Mouse (Mus musculus) c-Kit-positive CD71-positive TER-119-negative erythroid progenitor cells, embryonic 14.5 days (primary cell): ENCODE measurements around the gene Fchsd2.

ENCODE experiments used
- DNase-seq: peaks from one replicate; pipeline ENCODE4 v3.0.0-alpha.2; 2013; ENCODE audit warnings: low read depth

Fchsd2 gene

GRCm38 (mm10) chr7:101287820-101288219, 195.2 kb downstream of the Fchsd2 start:
- no peak for DNase-seq

- no peak for DNase-seq
Measured at GRCm38 (mm10) chr7:101288436-101288835, 195.8 kb downstream of the Fchsd2 start.

- DNase-seq = no peak
Measured at GRCm38 (mm10) chr7:101290401-101290800, 197.7 kb downstream of the Fchsd2 start.

- no peak for DNase-seq
Measured at GRCm38 (mm10) chr7:101291211-101291610, 198.5 kb downstream of the Fchsd2 start.

GRCm38 (mm10) chr7:101291641-101292040, 199.0 kb downstream of the Fchsd2 start:
- DNase-seq = no peak

GRCm38 (mm10) chr7:101292086-101292485, 199.4 kb downstream of the Fchsd2 start:
- no peak for DNase-seq

GRCm38 (mm10) chr7:101292696-101293095, 200.0 kb downstream of the Fchsd2 start:
- DNase-seq = no peak

- DNase-seq = no peak
Measured at GRCm38 (mm10) chr7:101293138-101293537, 200.5 kb downstream of the Fchsd2 start.

- DNase-seq = no peak
Measured at GRCm38 (mm10) chr7:101293611-101294010, 200.9 kb downstream of the Fchsd2 start.

DNA sequence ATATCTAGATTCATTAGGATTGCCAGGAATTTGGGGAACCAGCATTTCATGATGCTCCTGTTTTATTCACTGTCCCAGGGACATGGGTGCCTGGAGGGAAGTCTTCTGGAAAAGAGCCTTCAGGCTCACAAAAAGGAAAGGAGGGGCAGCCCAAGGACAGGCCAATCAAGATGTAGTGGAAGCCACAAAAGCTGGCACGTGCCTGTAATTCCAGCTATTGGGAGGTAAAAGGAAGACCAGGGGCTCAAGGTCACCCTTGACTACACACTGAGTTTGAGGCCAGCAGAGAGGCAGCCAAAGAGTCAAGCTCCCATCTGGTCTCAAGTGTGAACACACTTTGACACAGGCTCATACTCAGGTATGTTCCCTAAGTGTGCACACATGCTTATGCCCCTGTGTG, 202.8 kb downstream of the Fchsd2 start:
- no peak for DNase-seq

- DNase-seq = no peak
Measured at GRCm38 (mm10) chr7:101296252-101297022, 203.8 kb downstream of the Fchsd2 start.

DNA sequence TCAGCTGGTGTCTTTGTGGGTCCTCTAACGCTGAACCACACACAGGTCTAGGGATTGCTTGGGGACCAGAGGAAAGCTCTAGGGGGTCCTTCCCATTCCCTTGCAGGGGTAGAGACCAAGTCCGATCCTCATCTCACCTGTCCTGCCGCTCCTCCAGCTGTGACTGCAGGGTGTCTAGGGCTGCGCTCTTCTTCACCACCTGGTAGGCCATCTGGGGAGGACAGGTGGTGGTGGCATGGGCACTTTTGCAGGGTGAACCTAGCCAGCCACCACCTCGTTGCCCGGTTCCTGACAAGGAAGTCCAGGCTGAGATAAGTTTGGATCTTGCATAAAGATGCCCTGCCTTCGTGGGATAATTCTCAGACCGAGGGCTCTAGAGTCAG, 204.4 kb downstream of the Fchsd2 start:
- no peak for DNase-seq

DNA sequence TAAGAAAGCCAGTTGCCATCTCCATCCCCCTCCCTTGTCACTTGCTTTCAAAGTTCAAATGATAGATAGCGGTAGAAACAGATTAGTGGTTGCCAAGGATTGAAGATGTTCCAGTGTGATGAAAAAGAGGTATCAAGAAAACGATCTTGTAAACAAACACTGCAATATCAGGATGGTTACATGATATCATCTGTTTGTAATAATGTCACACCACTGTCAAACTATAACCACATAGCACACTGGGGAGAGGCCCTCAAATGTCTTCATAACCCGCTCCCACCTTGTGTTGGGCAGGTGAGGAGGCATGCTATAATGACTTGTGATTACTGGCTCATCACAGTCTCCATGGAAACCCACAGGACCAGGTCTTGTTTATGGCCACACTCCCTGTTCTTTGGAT, 205.7 kb downstream of the Fchsd2 start:
- DNase-seq = no peak

DNA sequence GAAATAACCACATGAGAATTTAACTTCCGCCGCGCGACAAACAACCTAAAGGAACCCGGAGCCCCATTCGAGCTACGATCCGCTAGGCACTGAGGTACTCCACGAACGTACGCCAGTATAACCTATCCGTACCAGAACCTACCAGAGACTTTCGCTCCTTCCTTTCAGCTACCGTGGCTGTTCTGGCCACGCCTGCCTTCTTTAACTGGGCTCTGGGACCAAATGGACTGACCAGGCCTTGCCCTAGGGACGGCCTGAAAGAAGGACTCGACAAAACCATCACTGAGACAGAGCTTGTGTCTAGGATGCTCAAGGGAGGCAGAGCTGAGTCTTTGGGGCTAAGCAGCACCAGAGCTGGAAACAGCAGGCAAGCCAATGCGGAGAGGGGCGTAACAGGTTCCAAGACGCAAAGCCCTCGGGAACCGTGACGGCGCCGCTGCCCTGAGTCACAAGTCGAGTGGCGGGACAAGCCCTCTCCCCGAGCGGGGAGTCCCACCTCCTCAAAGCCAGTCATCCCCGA, 208.8 kb downstream of the Fchsd2 start:
- DNase-seq = no peak

- peak; percentile 90 for DNase-seq
Measured at GRCm38 (mm10) chr7:101301881-101302456, 209.3 kb downstream of the Fchsd2 start, which contains the start of gene Atg16l2. Gene Atg16l2 (minus strand): TSS chr7:101302251.

DNA sequence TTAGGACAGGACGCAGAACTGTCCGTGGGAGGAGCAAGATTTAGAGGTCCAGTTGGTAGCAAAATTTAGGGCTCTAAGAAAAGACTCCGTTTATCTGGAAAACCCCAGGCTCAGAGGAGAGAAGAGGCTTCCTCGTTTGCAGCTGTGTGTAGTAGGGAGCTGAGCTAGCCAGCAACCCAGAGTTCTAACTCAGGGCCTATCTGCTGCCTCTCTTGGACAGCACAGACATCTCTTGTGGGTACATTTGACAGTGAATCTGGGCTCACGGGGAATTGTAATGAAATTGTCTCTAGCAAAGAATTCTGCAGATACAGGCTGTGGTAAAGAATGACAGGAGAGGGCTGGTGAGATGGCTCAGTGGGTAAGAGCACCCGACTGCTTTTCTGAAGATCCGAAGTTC, 210.0 kb downstream of the Fchsd2 start:
- no peak for DNase-seq

DNA sequence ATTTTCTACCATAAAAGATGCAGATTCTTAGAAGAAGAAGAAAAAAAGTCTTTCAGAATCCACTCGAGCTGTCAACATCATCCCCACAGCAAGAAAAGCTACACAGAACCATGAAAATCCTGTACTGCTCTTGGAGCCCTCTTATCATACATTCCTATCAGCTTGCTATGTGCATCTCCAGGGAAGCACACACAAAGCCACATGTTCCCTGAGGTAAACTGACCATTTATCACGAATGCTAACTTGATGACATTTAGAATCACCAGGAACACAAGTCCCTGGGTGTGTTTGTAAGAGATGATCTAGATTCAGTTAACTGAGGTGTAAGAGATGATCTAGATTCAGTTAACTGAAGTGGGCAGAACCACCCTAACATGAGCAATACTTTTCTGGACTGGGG, 214.2 kb downstream of the Fchsd2 start:
- no peak for DNase-seq

GRCm38 (mm10) chr7:101309985-101310326, 217.3 kb downstream of the Fchsd2 start:
- DNase-seq = no peak

DNA sequence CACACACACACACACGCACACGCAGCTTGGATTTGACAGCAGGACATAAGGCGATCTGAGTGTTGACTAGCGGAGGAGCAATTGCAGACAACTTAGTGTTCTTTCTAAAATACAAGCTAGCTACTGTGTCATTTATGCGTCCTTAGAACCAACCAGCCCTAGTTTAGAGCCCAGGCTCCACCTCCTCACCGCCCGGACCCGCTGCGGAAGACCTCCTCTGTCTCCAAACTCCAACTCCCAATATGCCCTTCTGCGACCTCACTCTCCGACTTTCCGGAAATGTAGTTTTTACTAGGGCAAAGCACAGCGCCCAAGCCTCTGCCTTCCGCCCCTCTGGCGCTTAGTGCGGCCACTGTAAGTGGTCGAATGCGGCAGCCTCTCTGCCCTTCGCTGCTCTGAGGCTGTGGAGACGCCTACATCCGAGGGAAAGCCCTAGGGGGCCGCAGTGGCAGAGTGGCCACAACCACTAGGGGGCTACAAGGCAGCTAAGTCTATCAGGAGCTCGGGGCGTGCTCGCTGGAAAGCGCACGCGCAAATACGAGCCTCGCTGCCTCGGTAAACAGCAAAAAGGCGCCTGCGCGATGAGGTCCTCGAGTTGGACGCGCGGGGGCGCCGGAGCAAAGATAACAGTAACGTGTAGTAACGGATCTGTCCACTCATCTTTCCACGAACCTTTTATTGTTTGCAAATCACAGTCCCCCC, 217.8 kb downstream of the Fchsd2 start:
- DNase-seq = peak; percentile 98

DNA sequence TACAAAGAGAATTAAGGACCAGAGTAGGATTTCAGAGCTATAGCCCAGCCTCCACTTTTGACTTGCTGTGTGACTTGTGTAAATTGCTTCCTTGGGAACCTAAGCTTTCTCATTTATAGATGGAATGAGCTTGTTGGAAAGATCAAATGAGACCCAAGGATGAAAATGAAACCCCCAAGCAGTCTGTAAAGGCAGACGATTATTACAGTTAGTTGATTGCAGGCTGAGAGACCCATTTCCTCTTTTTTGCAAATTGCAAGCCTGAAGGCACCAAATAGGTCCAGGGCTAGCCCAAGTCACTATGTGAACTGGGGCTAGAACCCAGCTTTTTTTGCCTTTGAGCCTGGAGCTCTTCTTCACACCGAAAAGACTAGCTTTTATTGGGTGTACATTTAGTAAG, 218.4 kb downstream of the Fchsd2 start:
- no peak for DNase-seq

GRCm38 (mm10) chr7:101313033-101313432, 220.4 kb downstream of the Fchsd2 start:
- no peak for DNase-seq

- DNase-seq = no peak
Measured at GRCm38 (mm10) chr7:101314396-101314795, 221.7 kb downstream of the Fchsd2 start.

DNA sequence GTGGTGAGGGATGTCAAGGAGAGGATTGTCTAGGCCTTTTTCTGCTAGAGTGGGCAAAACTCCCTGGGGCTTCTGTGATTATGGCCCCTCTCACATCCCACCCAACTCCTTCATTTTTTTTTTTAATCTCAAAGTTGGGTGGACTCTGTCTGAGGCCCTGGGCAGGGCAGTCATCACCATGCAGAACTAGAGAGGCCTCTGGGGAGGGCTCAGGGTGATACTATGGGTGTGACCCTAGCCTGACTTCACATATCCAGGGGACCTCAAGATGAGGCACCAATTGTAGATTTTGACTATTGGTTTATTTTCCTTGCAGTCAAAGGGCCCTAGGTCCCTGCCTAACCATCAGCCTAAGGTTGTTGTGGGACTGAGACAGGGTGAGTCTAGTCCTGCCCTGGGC, 223.0 kb downstream of the Fchsd2 start:
- no peak for DNase-seq
